Mouse (Mus musculus) retina, postnatal 7 days (tissue): ENCODE measurements around the gene Incenp.
A peak's percentile ranks its signal among the peaks of the same experiment; 100 is the strongest.
"Not testable (repeated sequence)": the region's sequence is repeated elsewhere in the genome, so short reads cannot be mapped to it uniquely, and the experiment has no call there.

ENCODE experiments used
- DNase-seq: peaks from one replicate; pipeline ENCODE4 v3.0.0-alpha.2; 2012; ENCODE audit warnings: low read depth, low spot score

Incenp gene

GRCm38 (mm10) chr19:9918176-9918861 lies 19.0 kb upstream of the Incenp start:
- DNase-seq: no peak

- no peak for DNase-seq
These were observed 18.4 kb upstream of the Incenp start for GRCm38 (mm10) chr19:9917727-9918126.

GRCm38 (mm10) chr19:9915935-9916334 lies 16.6 kb upstream of the Incenp start:
- DNase-seq: peak; percentile 57

- no peak for DNase-seq
These were observed 15.0 kb upstream of the Incenp start for GRCm38 (mm10) chr19:9914346-9914745.

DNA sequence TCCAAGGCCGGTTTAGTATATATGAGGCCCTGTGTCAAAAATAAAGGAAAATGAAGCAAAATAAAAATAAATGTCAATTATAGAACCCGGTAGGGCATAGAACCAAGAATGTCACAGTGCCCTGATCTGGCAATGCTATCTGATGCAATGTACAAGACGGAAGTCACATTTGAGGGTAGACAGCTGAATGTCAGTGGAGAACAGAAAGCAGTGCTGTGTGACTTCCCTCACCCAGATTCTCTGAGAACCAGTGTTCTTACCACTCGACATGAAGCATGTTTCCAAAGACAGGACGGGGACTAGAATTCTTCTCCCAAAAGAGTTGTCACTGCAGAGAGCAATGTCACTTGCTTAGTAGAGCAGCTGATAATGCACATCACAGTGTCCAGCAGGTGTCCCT lies 14.4 kb upstream of the Incenp start:
- no peak for DNase-seq

- peak; percentile 67 for DNase-seq
These were observed 12.0 kb upstream of the Incenp start for GRCm38 (mm10) chr19:9911314-9911754.

DNA sequence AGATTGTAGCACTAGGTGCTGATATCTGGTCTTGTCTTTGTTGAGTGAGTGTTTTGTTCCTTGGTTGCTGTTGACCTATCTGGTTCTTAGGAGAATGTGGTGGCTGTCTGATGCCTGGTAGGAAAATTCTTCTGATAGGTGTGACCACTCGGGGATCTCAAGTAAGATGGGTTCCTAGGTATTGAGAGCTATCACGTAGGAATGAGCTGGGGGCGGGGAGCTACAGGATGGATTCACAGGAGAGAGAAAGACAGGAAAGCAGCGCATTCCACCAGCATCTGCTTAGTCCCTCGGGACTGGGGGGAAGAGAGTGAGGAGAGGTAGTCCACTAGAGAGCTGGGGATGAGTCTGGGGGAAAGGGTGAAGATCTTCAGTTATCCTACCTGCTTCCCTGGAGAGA lies 10.0 kb upstream of the Incenp start:
- DNase-seq: no peak

DNA sequence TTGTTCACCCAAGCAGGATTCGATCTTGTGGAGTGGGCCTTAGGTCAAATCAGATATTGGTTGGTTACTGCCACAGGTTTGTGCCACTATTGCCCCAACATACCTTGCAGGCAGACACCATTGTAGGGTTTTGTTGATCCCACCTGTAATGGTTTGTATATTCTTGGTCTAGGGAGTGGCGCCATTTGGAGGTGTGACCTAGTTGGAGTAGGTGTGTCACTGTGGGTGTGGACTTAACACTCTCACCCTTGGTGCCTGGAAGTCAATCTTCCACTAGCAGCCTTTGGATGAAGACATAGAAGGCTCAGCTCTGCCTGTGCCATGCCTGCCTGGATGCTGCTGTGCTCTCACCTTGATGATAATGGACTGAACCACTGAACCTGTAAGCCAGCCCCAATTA lies 1.3 kb upstream of the Incenp start:
- not testable (repeated sequence) for DNase-seq

GRCm38 (mm10) chr19:9899780-9900146 lies 412 bp upstream of the Incenp start:
- no peak for DNase-seq

- DNase-seq: no peak
These were observed 848 bp downstream of the Incenp start for GRCm38 (mm10) chr19:9898339-9899066.

GRCm38 (mm10) chr19:9896067-9896466 lies 3.3 kb downstream of the Incenp start:
- no peak for DNase-seq

GRCm38 (mm10) chr19:9886771-9887170 lies 12.6 kb downstream of the Incenp start:
- no peak for DNase-seq

DNA sequence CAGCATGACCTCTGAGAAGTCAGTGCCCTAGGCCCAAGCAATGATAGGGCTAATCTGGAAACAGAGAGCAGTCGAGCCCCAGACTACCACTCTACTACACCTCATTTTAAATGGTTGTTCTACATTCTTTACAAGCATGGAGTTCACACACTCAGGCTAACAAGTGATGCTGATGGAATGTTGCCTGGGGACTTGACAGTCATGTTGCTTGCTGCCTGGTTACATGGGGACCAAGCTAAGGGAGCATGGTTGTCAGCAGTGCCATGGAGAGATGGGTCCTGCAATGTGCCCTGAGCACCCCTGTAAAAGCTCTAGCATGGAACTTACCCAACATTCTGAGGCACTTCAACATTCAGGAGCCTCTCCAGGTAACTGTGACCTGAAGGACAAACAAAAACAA lies 13.0 kb downstream of the Incenp start:
- no peak for DNase-seq

DNA sequence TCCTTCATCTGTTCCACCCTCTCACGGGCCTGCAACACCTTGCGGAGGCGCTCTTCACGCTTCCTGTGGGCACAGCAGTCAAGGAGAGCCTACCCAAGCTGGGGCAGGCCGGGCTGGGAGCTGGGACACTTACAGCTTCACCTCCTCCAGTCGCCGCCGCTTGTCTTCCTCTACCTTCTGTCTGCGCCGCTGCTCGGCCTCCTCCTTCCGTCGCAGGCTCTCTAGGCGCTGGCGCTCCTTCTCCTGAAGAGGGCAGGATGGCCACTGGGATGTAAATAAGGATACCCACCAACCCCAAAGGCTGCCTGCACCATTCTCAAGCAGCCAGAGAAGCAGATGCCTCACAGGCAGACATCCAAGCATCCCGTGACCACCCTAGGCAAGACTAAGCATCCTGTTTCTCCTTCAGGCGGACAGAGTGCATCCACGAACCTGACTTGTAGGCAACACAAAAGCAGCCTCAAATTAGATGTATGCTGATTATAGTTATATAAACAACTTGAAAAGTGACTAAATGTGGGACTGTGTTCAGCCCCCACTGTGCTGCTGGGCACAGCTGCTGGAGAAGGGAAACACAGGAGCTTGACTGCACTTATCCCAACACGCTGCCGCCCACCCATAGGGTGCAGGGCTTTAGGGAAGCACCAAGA lies 21.0 kb downstream of the Incenp start:
- DNase-seq: no peak

GRCm38 (mm10) chr19:9865466-9865865 lies 33.9 kb downstream of the Incenp start:
- no peak for DNase-seq

- DNase-seq: no peak
These were observed 34.5 kb downstream of the Incenp start for GRCm38 (mm10) chr19:9864856-9865255.

DNA sequence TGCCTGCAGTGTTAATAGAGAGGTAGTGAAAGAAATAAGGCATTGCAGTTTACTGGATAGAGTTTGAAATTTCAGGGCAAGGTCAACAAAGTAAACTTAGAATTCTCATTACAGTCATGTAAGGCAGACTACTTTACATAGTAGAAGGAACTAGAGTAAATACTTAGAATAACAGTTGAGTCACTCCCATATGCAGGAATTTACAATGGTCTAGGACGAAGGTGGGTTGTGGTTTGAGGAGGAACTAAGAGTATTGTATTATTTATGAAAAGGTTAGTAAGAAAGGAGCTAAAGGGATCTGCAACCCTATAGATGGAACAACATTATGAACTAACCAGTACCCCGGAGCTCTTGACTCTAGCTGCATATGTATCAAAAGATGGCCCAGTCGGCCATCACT lies 38.5 kb downstream of the Incenp start:
- not testable (repeated sequence) for DNase-seq

DNA sequence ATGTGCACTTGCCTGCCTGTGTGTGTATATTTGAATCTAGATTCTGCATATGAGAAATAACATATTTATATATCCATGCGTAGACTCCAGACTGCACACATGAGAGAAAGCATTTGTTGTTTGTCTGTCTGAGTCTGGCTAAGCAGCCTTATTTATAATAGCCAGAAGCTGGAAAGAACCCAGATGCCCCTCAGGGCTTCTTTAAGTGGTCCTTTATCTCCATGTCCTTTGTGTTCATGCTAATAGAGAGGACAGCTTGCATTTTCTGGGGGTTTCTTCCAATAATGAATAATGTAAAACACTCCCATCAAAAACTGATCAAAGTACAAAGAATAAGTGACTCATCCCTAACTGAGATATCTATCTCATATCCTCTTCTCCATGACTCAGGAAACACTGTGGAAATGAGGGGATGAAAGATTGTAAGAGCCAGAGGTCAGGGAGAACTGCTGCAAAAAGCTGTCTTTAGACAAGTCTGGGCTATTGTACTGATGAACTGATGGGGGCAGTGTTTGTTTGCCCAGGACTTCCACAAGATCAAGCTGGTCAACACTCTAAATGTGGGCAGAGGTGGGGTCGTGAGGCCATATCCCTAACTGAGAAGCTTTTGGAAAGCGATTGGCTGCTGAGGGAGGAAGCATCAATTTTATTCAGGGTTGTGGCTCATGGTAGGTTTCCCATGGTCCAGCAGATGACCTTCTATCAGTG lies 49.8 kb downstream of the Incenp start:
- DNase-seq: not testable (repeated sequence)

DNA sequence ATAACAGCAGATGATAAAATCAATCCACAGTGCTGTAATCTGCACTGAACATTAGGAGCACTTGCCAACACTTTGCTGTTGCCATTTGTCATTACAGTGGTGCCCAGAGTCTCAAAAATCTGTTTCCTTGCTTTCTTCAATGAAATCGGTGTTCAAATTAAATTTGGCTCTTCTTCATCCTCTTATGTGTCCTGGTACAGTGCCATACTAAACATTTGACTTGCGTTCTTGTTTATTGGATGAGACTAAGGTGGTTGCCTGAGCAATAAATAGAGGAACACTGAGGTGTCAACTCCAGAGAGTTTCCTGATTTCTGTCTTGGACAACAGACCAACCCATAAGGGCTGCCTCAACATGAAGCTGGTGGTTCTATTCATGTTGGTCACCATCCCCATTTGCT lies 52.1 kb downstream of the Incenp start, which contains the start of gene Scgb2a2:
Scgb2a2 (plus strand) TSS at position 301 of the 400 bp plus-strand sequence.
- no peak for DNase-seq

DNA sequence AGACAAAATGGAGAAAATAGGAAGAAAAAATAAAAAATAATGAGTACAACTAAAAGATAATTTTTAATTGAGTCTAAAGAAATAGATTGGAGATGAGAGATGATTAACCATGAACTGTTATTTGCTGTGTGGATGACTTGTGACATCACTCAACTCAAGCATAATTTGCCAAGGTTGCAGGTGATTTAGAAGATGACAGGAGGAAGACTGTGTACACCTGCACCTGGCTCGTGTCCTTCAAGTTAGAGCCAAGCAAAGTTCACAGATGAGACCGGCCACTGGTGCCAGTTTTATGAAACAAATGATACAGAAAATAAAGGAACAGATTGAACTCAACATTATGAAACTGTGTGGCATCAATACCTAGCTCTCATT lies 62.0 kb downstream of the Incenp start:
- DNase-seq: no peak

- not testable (repeated sequence) for DNase-seq
These were observed 62.6 kb downstream of the Incenp start for GRCm38 (mm10) chr19:9836581-9837340.
